Mouse (Mus musculus) forelimb bud, embryonic 11.5 days (tissue): ENCODE results near the gene Ocel1.
A peak's percentile ranks its signal among the peaks of the same experiment; 100 is the strongest.

Experiments used
- DNase-seq: peaks from one replicate; pipeline ENCODE4 v3.0.0-alpha.2; 2012; ENCODE audit warnings: low read depth, low spot score

Gene Ocel1

GRCm38 (mm10) chr8:71403107-71403885 is 32.2 kb downstream of the Ocel1 start:
- no peak for DNase-seq

- no peak for DNase-seq
These were observed 32.9 kb downstream of the Ocel1 start for GRCm38 (mm10) chr8:71404011-71404410.

GRCm38 (mm10) chr8:71404951-71405351 is 33.9 kb downstream of the Ocel1 start:
- no peak for DNase-seq

GRCm38 (mm10) chr8:71405401-71406098 is 34.5 kb downstream of the Ocel1 start, which contains the start of gene Ankle1:
Ankle1 (plus strand) TSS chr8:71406010.
- DNase-seq = peak; percentile 95

GRCm38 (mm10) chr8:71406099-71407015 is 35.3 kb downstream of the Ocel1 start:
- peak; percentile 70 for DNase-seq

GRCm38 (mm10) chr8:71407441-71407840 is 36.3 kb downstream of the Ocel1 start:
- no peak for DNase-seq

- no peak for DNase-seq
These were observed 37.1 kb downstream of the Ocel1 start for GRCm38 (mm10) chr8:71408231-71408630.

- DNase-seq = no peak
These were observed 40.6 kb downstream of the Ocel1 start for GRCm38 (mm10) chr8:71411535-71412273.

GRCm38 (mm10) chr8:71422121-71422520 is 51.0 kb downstream of the Ocel1 start:
- DNase-seq = no peak
